ENCODE assay signal across 8 mouse cellular contexts in the genomic region with DNA sequence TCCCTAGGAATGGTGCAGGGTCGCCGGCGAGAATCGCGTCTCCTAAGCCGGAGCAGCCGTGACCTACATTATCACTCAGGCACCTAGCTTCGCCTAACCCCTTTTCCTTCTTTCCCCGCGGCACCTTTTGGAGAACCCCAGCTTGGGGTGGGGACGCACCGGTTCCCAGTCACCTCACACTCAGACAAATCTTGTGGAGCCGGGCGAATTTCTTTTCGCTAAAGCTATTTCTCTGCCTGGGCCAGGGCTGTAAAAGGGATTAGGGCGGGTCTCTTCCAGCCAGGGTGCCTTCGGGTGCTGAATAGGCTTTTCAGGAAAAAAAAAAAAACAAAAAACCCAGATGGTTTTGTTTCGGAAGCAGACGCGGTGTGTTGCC. TPM values are rescaled to one million over a fixed set of nuclear protein-coding genes. Genes with fewer than 3 reads are reported as not detected.
A peak's percentile ranks its signal among the peaks of the same experiment; 100 is the strongest.
DNase-seq lines count a peak whose midpoint lies in the region; ATAC-seq lines count a peak whose summit lies in the region.

No protein-coding gene starts in this region.

- H3K4me1 ChIP-seq in heart, embryonic 16.5 days (ENCODE audit: control insufficient read depth, insufficient read depth, low read length): peaks cover 23% of the 10 kb centered on the region
- peaks cover 35% of the 10 kb centered on the region for H3K4me1 ChIP-seq in limb, embryonic 10.5 days
- peaks cover 5% of the 10 kb centered on the region; the same call in 1 of the 2 replicates for H3K4me1 ChIP-seq in neural tube, embryonic 14.5 days (ENCODE audit: control insufficient read depth, insufficient read depth, low read length)

- peak overlapping the region; percentile 95 for H3K9ac ChIP-seq in heart, embryonic 16.5 days (ENCODE audit: low read length)
- peak overlapping the region; percentile 79 for H3K9ac ChIP-seq in neural tube, embryonic 14.5 days (replicated peaks; ENCODE audit: low read depth, low read length)

- peaks cover 3% of the 10 kb centered on the region; the same call in 1 of the 2 replicates for H3K27me3 ChIP-seq in heart, embryonic 16.5 days (ENCODE audit: control insufficient read depth, insufficient read depth, low read length)
- H3K27me3 ChIP-seq in limb, embryonic 10.5 days (ENCODE audit: low read depth, poor library complexity, severe bottlenecking): no peaks in the 10 kb centered on the region
- no peaks in the 10 kb centered on the region for H3K27me3 ChIP-seq in neural tube, embryonic 14.5 days (ENCODE audit: control insufficient read depth, insufficient read depth, low read length)

- peak overlapping the region; percentile 91 for H3K27ac ChIP-seq in heart, embryonic 16.5 days (ENCODE audit: low read length)
- H3K27ac ChIP-seq in limb, embryonic 10.5 days: peak overlapping the region; percentile 96
- peak overlapping the region; percentile 96 for H3K27ac ChIP-seq in neural tube, embryonic 14.5 days (ENCODE audit: low read depth, low read length)

- peak; percentile 51 for DNase-seq in embryo, embryonic 11 days
- DNase-seq in embryo, embryonic 10 days (ENCODE audit: low spot score): no peak
- DNase-seq in urinary bladder, postnatal 25 days (ENCODE audit: low spot score): peak; percentile 6
- no peak for DNase-seq in urinary bladder, postnatal 10 days (ENCODE audit: low spot score)
- DNase-seq in limb, embryonic 10.5 days (ENCODE audit: low spot score): peak; percentile 63
- DNase-seq in spleen, postnatal 4 days (ENCODE audit: low spot score in 2 of 2): no peak

- WGBS in heart, embryonic 16.5 days: 1% methylated on average over 20 of the region's 20 CpGs
- under 1% methylated on average over 20 of the region's 20 CpGs for WGBS in limb, embryonic 10.5 days
- under 1% methylated on average over 20 of the region's 20 CpGs for WGBS in neural tube, embryonic 14.5 days

- H3K9me3 ChIP-seq in heart, embryonic 16.5 days (replicated peaks; ENCODE audit: control insufficient read depth, low read length): no peaks in the 10 kb centered on the region
- H3K9me3 ChIP-seq in limb, embryonic 10.5 days (replicated peaks): no peaks in the 10 kb centered on the region
- no peaks in the 10 kb centered on the region for H3K9me3 ChIP-seq in neural tube, embryonic 14.5 days (ENCODE audit: control insufficient read depth, low read length)

- peak overlapping the region; percentile 94 for H3K4me3 ChIP-seq in heart, embryonic 16.5 days (ENCODE audit: low read length)
- peak overlapping the region; percentile 82 for H3K4me3 ChIP-seq in limb, embryonic 10.5 days
- H3K4me3 ChIP-seq in neural tube, embryonic 14.5 days (ENCODE audit: low read depth, low read length): peak overlapping the region; percentile 66

- H3K4me2 ChIP-seq in heart, embryonic 16.5 days (ENCODE audit: low read depth, low read length): peak overlapping the region; percentile 93
- peak overlapping the region; percentile 77 for H3K4me2 ChIP-seq in neural tube, embryonic 14.5 days (ENCODE audit: low read depth, low read length)

- peaks cover 12% of the 10 kb centered on the region for H3K36me3 ChIP-seq in heart, embryonic 16.5 days (ENCODE audit: control insufficient read depth, insufficient read depth)
- H3K36me3 ChIP-seq in limb, embryonic 10.5 days: peaks cover 42% of the 10 kb centered on the region
- peaks cover 13% of the 10 kb centered on the region; the same call in 1 of the 2 replicates for H3K36me3 ChIP-seq in neural tube, embryonic 14.5 days (ENCODE audit: control insufficient read depth, insufficient read depth, low read length)

- ATAC-seq in heart, embryonic 16.5 days (replicated peaks; ENCODE audit: extremely low read depth, insufficient read depth, low FRiP score): no peak
- ATAC-seq in neural tube, embryonic 14.5 days (ENCODE audit: low read depth): no peak

RNA-seq across cellular contexts. Expression of gene Mycn, which starts 0.6 kb away (rescaled TPM):
- polyA plus RNA-seq in heart, embryonic 16.5 days (2015; fragmentation: Nextera tagmentation; extraction: Ambion mirVana): 31.3 and 34.3 TPM in 2 replicates
- 153 and 241 TPM in 2 replicates for polyA plus RNA-seq in limb, embryonic 10.5 days (2016; fragmentation: Nextera tagmentation; extraction: Ambion mirVana)
- 38.6 and 48.1 TPM in 2 replicates for polyA plus RNA-seq in neural tube, embryonic 14.5 days (2014; fragmentation: Nextera tagmentation; extraction: Ambion mirVana)

Comparison
In these comparisons a context has a peak if more than half of its experiments do, and no peak if none do; other contexts are left out.
1. DNase-seq: peak in embryo, embryonic 11 days (single experiment), urinary bladder, postnatal 25 days (single experiment) and limb, embryonic 10.5 days (single experiment); none in embryo, embryonic 10 days (single experiment), urinary bladder, postnatal 10 days (single experiment) and spleen, postnatal 4 days (0 of 2).
2. Peak in every context shown above with its lines, with median percentiles within 50 percentile points of each other: H3K27ac ChIP-seq and H3K4me3 ChIP-seq.